Mouse (Mus musculus) left cerebral cortex, postnatal 4 days (tissue): Measurements from ENCODE around the gene Mark2. TPM values are rescaled to one million over a fixed set of nuclear protein-coding genes. Genes with fewer than 3 reads are reported as not detected.

Experiments used
- DNase-seq: peaks from one replicate; pipeline ENCODE4 v3.0.0-alpha.2; 2022
- intact Hi-C: fragments of 180-260 bp; cut with DNase I; formaldehyde crosslinking; loops from one replicate; pipeline ENCODE4 v1.15.1; 2025
- total RNA-seq, 2 experiments: library from RNA; stranded (reverse); gene quantifications; 2 replicates each; pipeline ENCODE4 v1.2.3; 2021

Gene Mark2
- total RNA-seq, 2 experiments from 2014 or later = 91.2 to 108 TPM

- no peak for DNase-seq
- intact Hi-C loops = no loop called here
Observed at GRCm38 (mm10) chr19:7273486-7273885, 68.2 kb downstream of the Mark2 start.

GRCm38 (mm10) chr19:7269290-7270044, 72.2 kb downstream of the Mark2 start:
- peak; percentile 88 for DNase-seq
- intact Hi-C loops = loop anchor here (5.0 kb wide), 1 partner anchor 73 kb away; the partner anchor contains the start of gene Mark2

- peak; percentile 90 for DNase-seq
- intact Hi-C loops = loop anchor here (5.0 kb wide), 1 partner anchor 74 kb away; the partner anchor contains the start of gene Mark2
Observed at GRCm38 (mm10) chr19:7268722-7269090, 73.0 kb downstream of the Mark2 start.

- peak; percentile 91 for DNase-seq
- intact Hi-C loops = loop anchor here (5.0 kb wide), 1 partner anchor 74 kb away; the partner anchor contains the start of gene Mark2
Observed at GRCm38 (mm10) chr19:7267781-7268721, 73.6 kb downstream of the Mark2 start.

GRCm38 (mm10) chr19:7267091-7267741, 74.4 kb downstream of the Mark2 start, which contains the start of gene Rcor2:
TSS of gene Rcor2 (plus strand) at chr19:7267325.
- intact Hi-C loops = loop anchor here (5.0 kb wide), 1 partner anchor 75 kb away; the partner anchor contains the start of gene Mark2
- peak; percentile 94 for DNase-seq

- intact Hi-C loops = loop anchor here (5.0 kb wide), 1 partner anchor 76 kb away; the partner anchor contains the start of gene Mark2
- DNase-seq = peak; percentile 44
Observed at GRCm38 (mm10) chr19:7266421-7266831, 75.2 kb downstream of the Mark2 start.

- intact Hi-C loops = loop anchor here (5.0 kb wide), 1 partner anchor 77 kb away; the partner anchor contains the start of gene Mark2
Observed at GRCm38 (mm10) chr19:7265478-7266191, 76.0 kb downstream of the Mark2 start.

GRCm38 (mm10) chr19:7264766-7265331, 76.8 kb downstream of the Mark2 start:
- intact Hi-C loops = loop anchor here (5.0 kb wide), 1 partner anchor 77 kb away; the partner anchor contains the start of gene Mark2
- DNase-seq = peak; percentile 82

More at GRCm38 (mm10) chr19:7265478-7266191, 76.0 kb downstream of the Mark2 start:
- DNase-seq = peak; percentile 91

GRCm38 (mm10) chr19:7264088-7264765, 77.4 kb downstream of the Mark2 start:
- intact Hi-C loops = no loop called here
- peak; percentile 82 for DNase-seq

GRCm38 (mm10) chr19:7262592-7262991, 79.1 kb downstream of the Mark2 start:
- intact Hi-C loops = no loop called here
- DNase-seq = no peak

- intact Hi-C loops = no loop called here
- DNase-seq = no peak
Observed at GRCm38 (mm10) chr19:7261964-7262363, 79.7 kb downstream of the Mark2 start.

GRCm38 (mm10) chr19:7261476-7261875, 80.2 kb downstream of the Mark2 start:
- intact Hi-C loops = no loop called here
- no peak for DNase-seq

- DNase-seq = peak; percentile 92
- intact Hi-C loops = no loop called here
Observed at GRCm38 (mm10) chr19:7257881-7258280, 83.8 kb downstream of the Mark2 start.

GRCm38 (mm10) chr19:7246021-7246420, 95.6 kb downstream of the Mark2 start:
- intact Hi-C loops = no loop called here
- no peak for DNase-seq

GRCm38 (mm10) chr19:7240782-7241690, 100.6 kb downstream of the Mark2 start, which contains the start of gene Naa40:
TSS of gene Naa40 (minus strand) at chr19:7241183.
- DNase-seq = peak; percentile 96
- intact Hi-C loops = no loop called here

- DNase-seq = no peak
- intact Hi-C loops = no loop called here
Observed at GRCm38 (mm10) chr19:7240291-7240690, 101.4 kb downstream of the Mark2 start.

- no peak for DNase-seq
- intact Hi-C loops = no loop called here
Observed at GRCm38 (mm10) chr19:7239574-7239973, 102.1 kb downstream of the Mark2 start.

GRCm38 (mm10) chr19:7236742-7237141, 104.9 kb downstream of the Mark2 start:
- DNase-seq = no peak
- intact Hi-C loops = no loop called here
